Mouse (Mus musculus): ENCODE measurements around the gene AI481877.

Gene AI481877

GRCm38 (mm10) chr4:59125053-59125452, 13.7 kb downstream of the AI481877 start:
- DNase-seq (ENCODE audit: low read depth, low spot score), result no peak

GRCm38 (mm10) chr4:59123557-59123956, 15.2 kb downstream of the AI481877 start:
- DNase-seq (ENCODE audit: low read depth, low spot score), result no peak

- no peak for DNase-seq (ENCODE audit: low read depth, low spot score)
These were observed 20.9 kb downstream of the AI481877 start for GRCm38 (mm10) chr4:59117644-59118495.

GRCm38 (mm10) chr4:59108721-59109120, 30.1 kb downstream of the AI481877 start:
- DNase-seq (ENCODE audit: low read depth, low spot score), result no peak

- DNase-seq (ENCODE audit: low read depth, low spot score), result no peak
These were observed 30.9 kb downstream of the AI481877 start for GRCm38 (mm10) chr4:59107886-59108285.

GRCm38 (mm10) chr4:59106661-59107060, 32.1 kb downstream of the AI481877 start:
- DNase-seq (ENCODE audit: low read depth, low spot score), result no peak

DNA sequence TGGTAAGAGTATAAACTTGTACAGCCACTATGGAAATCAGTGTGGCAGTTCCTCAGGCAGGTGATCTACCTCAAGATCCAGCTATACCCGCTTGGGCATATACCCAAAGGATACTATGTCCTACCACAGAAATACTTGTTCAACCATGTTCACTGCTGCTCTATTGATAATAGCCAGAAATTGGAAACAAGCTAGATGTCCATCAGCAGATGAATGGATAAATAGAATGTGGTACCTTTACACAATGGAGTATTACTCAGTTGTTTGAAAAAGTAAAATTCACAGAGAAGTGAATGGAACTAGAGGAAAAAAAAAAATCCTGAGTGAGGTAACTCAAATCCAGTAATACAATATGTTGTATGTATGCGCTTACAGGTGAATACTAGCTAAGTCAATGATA, 34.6 kb downstream of the AI481877 start:
- DNase-seq (ENCODE audit: low read depth, low spot score), result no peak

DNA sequence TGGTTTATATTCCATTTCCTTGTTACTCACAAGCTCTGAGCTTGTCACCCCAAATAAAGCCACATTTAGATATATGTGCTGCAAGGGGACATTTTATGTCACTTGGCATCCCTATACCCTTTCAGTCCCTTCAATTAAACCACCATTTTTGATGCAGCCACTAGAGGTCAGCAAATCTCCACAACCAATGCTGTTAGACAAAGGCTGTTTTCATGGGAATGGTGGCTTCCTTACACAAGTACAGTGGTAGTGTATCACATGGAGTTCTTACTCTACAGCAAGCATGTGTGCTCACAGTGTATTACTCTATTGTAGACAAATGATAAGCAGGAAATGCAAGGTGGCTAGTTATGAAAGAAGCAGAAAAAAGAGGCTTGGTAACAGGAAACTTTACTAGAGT, 42.4 kb downstream of the AI481877 start:
- peak; percentile 40 for DNase-seq (ENCODE audit: low read depth, low spot score)

- DNase-seq (ENCODE audit: low read depth, low spot score), result no peak
These were observed 49.4 kb downstream of the AI481877 start for GRCm38 (mm10) chr4:59089391-59089790.

GRCm38 (mm10) chr4:59083430-59083829, 55.4 kb downstream of the AI481877 start:
- DNase-seq (ENCODE audit: low read depth, low spot score), result no peak

DNA sequence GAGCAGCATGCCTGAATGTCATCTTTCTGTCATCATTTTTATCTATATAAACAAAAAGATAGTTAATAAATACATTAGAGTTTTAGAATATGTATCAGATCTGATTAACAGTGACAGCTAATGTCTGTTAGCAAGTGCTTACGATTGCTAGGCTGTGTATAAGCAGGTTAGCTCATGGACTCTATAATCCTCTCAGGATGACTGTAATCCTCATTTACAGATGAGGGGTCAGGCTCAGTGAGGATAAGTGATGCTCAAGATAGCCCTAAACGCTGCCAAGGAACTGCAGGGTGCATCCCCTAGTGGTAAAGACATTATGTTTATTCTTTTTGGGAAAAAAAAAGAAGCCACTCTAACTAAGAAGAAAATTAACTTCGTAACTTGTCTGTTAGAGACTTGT, 69.5 kb downstream of the AI481877 start:
- no peak for DNase-seq (ENCODE audit: low read depth, low spot score)

DNA sequence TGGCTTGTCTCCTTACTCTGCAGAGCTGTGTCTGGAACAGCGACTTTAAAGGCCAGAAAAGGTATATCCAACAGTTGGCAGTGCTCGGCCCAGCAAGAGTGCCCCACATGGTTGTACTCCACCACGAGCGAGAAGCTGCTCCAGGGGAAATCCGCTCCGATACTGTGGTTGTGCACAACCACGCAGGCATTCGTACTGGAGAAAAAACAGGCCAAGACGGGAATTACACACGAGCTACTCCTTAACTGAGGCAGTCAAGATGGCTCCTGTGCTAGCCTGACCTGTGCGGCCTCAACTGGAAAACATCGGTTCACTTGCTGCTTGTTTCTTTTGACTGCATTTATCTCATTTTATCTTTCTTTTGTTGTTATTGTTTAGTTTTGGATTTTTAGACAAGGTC, 76.3 kb downstream of the AI481877 start:
- DNase-seq (ENCODE audit: low read depth, low spot score), result no peak

DNA sequence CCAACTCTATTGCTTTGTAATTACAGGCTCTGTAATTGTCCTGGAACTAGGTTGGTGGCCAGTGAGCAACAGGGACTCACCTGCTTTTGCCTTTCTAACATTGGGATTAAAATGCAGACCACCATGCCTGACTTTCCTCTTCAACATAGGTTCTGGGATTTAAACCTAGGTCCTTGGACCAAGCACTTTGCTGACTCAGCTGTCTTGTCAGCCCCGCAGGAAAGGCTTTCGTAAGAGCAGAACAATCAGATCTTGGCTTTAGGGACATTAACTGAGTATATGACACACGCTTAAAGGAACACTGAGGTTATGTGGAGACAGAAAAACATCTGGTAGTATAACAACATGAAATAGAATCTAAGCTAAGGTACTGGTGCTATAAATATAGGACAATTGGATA, 80.9 kb downstream of the AI481877 start:
- no peak for DNase-seq (ENCODE audit: low read depth, low spot score)

GRCm38 (mm10) chr4:59051081-59051480, 87.7 kb downstream of the AI481877 start:
- DNase-seq (ENCODE audit: low read depth, low spot score), result no peak

DNA sequence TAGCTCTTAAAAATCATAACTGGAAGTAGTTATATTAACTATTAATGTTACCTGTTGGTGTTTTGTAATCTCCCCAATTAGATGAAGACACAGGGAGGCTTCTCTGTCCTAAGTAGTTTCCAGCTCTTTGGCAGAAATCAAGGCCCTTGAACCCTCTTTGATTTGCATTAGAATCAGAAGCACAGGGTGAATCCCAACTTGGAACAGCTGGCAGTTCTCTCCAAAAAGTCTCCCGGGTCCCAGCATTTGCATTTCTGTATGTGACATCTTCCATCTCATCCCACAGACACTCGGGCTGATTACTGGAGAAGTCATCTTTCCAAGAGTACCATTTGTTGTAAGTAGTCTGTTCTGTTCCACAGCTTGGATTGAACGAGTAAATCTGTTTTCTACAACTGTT, 91.6 kb downstream of the AI481877 start:
- no peak for DNase-seq (ENCODE audit: low read depth, low spot score)

DNA sequence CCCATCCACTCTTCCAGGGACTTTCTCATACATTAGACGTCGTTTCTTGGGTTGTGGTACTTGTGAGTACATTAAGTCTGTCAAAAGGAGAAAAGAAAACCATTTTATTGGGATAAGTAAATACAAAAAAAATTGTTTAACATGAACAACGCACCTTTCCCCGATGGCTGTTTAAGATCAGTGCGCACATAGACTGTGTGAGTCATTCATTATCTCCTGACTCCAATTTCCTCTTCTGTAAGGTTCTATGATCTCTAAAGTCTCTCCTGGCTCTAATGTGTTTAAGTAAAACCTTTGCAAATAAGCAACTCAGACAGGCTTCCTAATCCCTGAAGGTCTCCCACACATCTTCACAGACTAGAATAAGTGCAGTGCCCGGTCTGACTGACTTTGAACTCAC, 94.9 kb downstream of the AI481877 start:
- no peak for DNase-seq (ENCODE audit: low read depth, low spot score)

- no peak for DNase-seq (ENCODE audit: low read depth, low spot score)
These were observed 95.7 kb downstream of the AI481877 start for GRCm38 (mm10) chr4:59043074-59043473.

GRCm38 (mm10) chr4:59040397-59041287, 98.1 kb downstream of the AI481877 start:
- no peak for DNase-seq (ENCODE audit: low read depth, low spot score)

DNA sequence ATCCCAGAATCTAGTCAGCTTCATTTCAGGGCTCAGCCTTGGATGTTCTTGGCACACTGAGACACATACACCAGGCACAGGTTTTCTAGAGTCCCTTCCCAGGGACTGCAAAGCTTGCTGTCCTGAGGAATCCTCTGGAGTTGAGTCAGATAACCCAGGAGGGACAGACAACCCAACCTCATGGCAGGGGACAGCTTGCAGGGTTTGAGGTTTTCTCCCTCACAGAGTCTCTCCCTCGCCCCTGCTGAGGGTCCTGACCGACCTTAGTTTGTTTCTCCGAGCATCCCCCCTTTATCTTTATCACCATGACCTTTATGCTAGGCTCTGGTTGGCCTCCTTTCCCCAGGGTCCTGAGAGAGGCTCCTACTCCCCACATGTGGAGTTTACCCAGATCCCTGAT, 101.3 kb downstream of the AI481877 start:
- no peak for DNase-seq (ENCODE audit: low read depth, low spot score)

- peak; percentile 73 for DNase-seq (ENCODE audit: low read depth, low spot score)
These were observed 102.2 kb downstream of the AI481877 start for GRCm38 (mm10) chr4:59036490-59037127.

DNA sequence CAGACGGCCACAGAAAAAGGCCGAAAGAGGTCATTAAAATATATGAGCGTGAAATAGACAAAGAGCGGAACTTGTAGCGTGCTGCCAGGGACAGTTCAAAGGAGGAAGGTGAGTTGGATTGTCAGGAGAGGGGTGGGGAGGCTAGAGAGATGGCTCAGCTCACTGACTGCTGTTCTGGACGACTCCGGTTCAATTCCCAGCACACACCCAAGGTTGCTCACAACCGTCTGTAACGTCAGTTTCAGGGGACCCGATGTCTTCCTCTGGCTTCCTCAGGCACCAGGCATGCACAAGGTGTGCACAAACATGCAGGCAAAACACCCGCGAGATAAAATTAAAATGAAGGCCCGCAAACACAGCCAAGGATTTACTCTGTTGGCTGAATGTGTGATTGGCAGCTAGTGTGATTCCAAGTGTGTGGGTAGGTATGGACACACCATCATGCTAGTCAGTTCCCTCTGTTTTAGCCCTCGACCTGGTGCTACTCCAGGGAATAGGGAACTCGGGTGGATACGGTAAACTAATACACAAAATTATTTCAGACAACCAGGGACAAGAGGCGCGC, 102.9 kb downstream of the AI481877 start:
- no peak for DNase-seq (ENCODE audit: low read depth, low spot score)

Data from c-Kit-negative CD71-positive TER-119-positive erythroid progenitor cells, embryonic 14.5 days (primary cell).